Comparison of ENCODE assay signal across 8 mouse cellular contexts in genomic region chr11:58331546-58331945, GRCm38 (mm10). TPM values are rescaled to one million over a fixed set of nuclear protein-coding genes. Genes with fewer than 3 reads are reported as not detected.
A peak's percentile ranks its signal among the peaks of the same experiment; 100 is the strongest.
DNase-seq lines count a peak whose midpoint lies in the region; ATAC-seq and TF ChIP-seq lines count a peak whose summit lies in the region.

No protein-coding gene starts in this region.

- H3K27ac ChIP-seq in heart, adult 2 months: no peak overlapping the region; the same call in 1 of the 2 replicates
- no peak overlapping the region for H3K27ac ChIP-seq in CH12.LX (ENCODE audit: insufficient read depth, low read depth)
- no peak overlapping the region for H3K27ac ChIP-seq in forebrain, embryonic 14.5 days (ENCODE audit: low read depth, low read length)
- H3K27ac ChIP-seq in liver, embryonic 14.5 days: no peak overlapping the region

- no peak for ATAC-seq in forebrain, embryonic 14.5 days
- ATAC-seq in liver, embryonic 14.5 days (ENCODE audit: insufficient read depth): no peak

- peaks cover 4% of the 10 kb centered on the region for H3K9me3 ChIP-seq in CH12.LX (replicated peaks; ENCODE audit: low read length)
- no peaks in the 10 kb centered on the region for H3K9me3 ChIP-seq in forebrain, embryonic 14.5 days (replicated peaks; ENCODE audit: control insufficient read depth, low read length)
- no peaks in the 10 kb centered on the region for H3K9me3 ChIP-seq in liver, embryonic 14.5 days (ENCODE audit: control insufficient read depth, low read length)

- H3K36me3 ChIP-seq in heart, adult 2 months (ENCODE audit: control insufficient read depth, insufficient read depth, low read length): peaks cover 8% of the 10 kb centered on the region; the same call in 1 of the 2 replicates
- H3K36me3 ChIP-seq in CH12.LX (replicated peaks in 1 of 2; ENCODE audit: control insufficient read depth in 1 of 2, insufficient read depth in 1 of 2, low read length in 1 of 2): peaks cover 36 to 62% of the 10 kb centered on the region in 2 experiments
- H3K36me3 ChIP-seq in forebrain, embryonic 14.5 days (ENCODE audit: control insufficient read depth, insufficient read depth, low read length): peaks cover 37% of the 10 kb centered on the region
- H3K36me3 ChIP-seq in liver, embryonic 14.5 days (replicated peaks; ENCODE audit: control insufficient read depth, insufficient read depth, low read depth): peaks cover 19% of the 10 kb centered on the region

- peaks cover 9% of the 10 kb centered on the region for H3K4me1 ChIP-seq in heart, adult 2 months (ENCODE audit: control insufficient read depth, insufficient read depth, low read length)
- peaks cover 14 to 43% of the 10 kb centered on the region in 2 experiments for H3K4me1 ChIP-seq in CH12.LX (ENCODE audit: control insufficient read depth in 1 of 2, insufficient read depth in 2 of 2)
- H3K4me1 ChIP-seq in forebrain, embryonic 14.5 days (ENCODE audit: control insufficient read depth, insufficient read depth, low read length): peaks cover 23% of the 10 kb centered on the region
- peaks cover 22 to 24% of the 10 kb centered on the region in 2 experiments for H3K4me1 ChIP-seq in liver, embryonic 14.5 days (replicated peaks; ENCODE audit: control insufficient read depth in 2 of 2, insufficient read depth in 2 of 2, low read length in 1 of 2)

- intact Hi-C loops in heart, adult 2 months (cut with DNase I): no loop called here
- intact Hi-C loops in heart, postnatal 25 days (cut with DNase I): no loop called here
- intact Hi-C loops in gastrocnemius, postnatal 36 days (cut with DNase I): no loop called here

- H3K4me2 ChIP-seq in CH12.LX (ENCODE audit: insufficient read depth, low read depth, poor library complexity, severe bottlenecking): peak overlapping the region; percentile 85
- peak overlapping the region; percentile 90 for H3K4me2 ChIP-seq in forebrain, embryonic 14.5 days (ENCODE audit: low read length)
- H3K4me2 ChIP-seq in liver, embryonic 14.5 days (ENCODE audit: low read depth): peak overlapping the region; percentile 78

- no peak for TF ChIP-seq RAD21 in CH12.LX (IDR thresholded peaks at IDR 0.05; ENCODE audit: low read depth, low read length)

- no peak for DNase-seq in heart, adult 2 months
- DNase-seq in heart, postnatal 25 days (ENCODE audit: low spot score): no peak
- DNase-seq in CH12.LX (ENCODE audit: extremely low read depth): no peak
- DNase-seq in forebrain, embryonic 14.5 days (ENCODE audit: low spot score): no peak
- no peak for DNase-seq in liver, embryonic 14.5 days (ENCODE audit: low read depth in 3 of 3, low spot score in 3 of 3)
- no peak for DNase-seq in adipocyte (ENCODE audit: low spot score)
- DNase-seq in gastrocnemius, postnatal 25 days: no peak
- DNase-seq in gastrocnemius, postnatal 36 days: no peak

- in situ Hi-C loops in CH12.LX (cut with MboI; ENCODE audit: low pct_ligation_motif_present, low pct_unique_long_range_greater_than_20kb, low sequenced_read_pairs): loop anchor here (25.0 kb wide), 1 partner anchor 819 kb away; the partner anchor contains the start of genes Fam114a2 and Mfap3

- peaks cover 3% of the 10 kb centered on the region; the same call in 1 of the 2 replicates for H3K79me2 ChIP-seq in heart, adult 2 months (replicated peaks; ENCODE audit: control insufficient read depth, insufficient read depth, low read length)
- H3K79me2 ChIP-seq in CH12.LX (replicated peaks; ENCODE audit: control insufficient read depth, extremely low read depth, insufficient read depth, poor library complexity, severe bottlenecking): peaks cover 55% of the 10 kb centered on the region

- H3K9ac ChIP-seq in heart, adult 2 months (ENCODE audit: low read depth, low read length): no peak overlapping the region
- peak overlapping the region; percentile 96 for H3K9ac ChIP-seq in CH12.LX (ENCODE audit: insufficient read depth, low read depth)
- peak overlapping the region; percentile 77 for H3K9ac ChIP-seq in forebrain, embryonic 14.5 days (ENCODE audit: low read length)
- peak overlapping the region; percentile 95 for H3K9ac ChIP-seq in liver, embryonic 14.5 days (replicated peaks)

- no peak for TF ChIP-seq CTCF in heart, adult 2 months (IDR thresholded peaks at IDR 0.05)
- no peak for TF ChIP-seq CTCF in CH12.LX (conservative IDR thresholded peaks at IDR 0.05 in 1 of 2, IDR thresholded peaks at IDR 0.05 in 1 of 2; ENCODE audit: low read depth in 2 of 2, low read length in 2 of 2)
- TF ChIP-seq CTCF in liver, embryonic 14.5 days (IDR thresholded peaks at IDR 0.05; ENCODE audit: low read depth): no peak

- no peak for TF ChIP-seq EP300 in heart, adult 2 months (IDR thresholded peaks at IDR 0.05; ENCODE audit: insufficient read depth, low read depth, low read length)
- no peak for TF ChIP-seq EP300 in CH12.LX (IDR thresholded peaks at IDR 0.05; ENCODE audit: low read length)
- no peak for TF ChIP-seq EP300 in liver, embryonic 14.5 days (IDR thresholded peaks at IDR 0.05; ENCODE audit: low read depth)

- H3K4me3 ChIP-seq in heart, adult 2 months: peak overlapping the region; percentile 75; the same call in 1 of the 2 replicates
- H3K4me3 ChIP-seq in CH12.LX (replicated peaks in 1 of 3; ENCODE audit: low read depth in 2 of 3, low read length in 2 of 3, poor library complexity in 1 of 3): peak overlapping the region; percentile 84 to 100 (median 95)
- peak overlapping the region; percentile 86 for H3K4me3 ChIP-seq in forebrain, embryonic 14.5 days (ENCODE audit: low read depth, low read length)
- H3K4me3 ChIP-seq in liver, embryonic 14.5 days (ENCODE audit: insufficient read depth in 1 of 2, low read depth in 2 of 2, low read length in 2 of 2): peak overlapping the region; percentile 92 to 96

- WGBS in heart, adult 2 months: 77% methylated on average over 6 of the region's 6 CpGs
- WGBS in forebrain, embryonic 14.5 days: 91% methylated on average over 6 of the region's 6 CpGs
- WGBS in liver, embryonic 14.5 days (ENCODE audit: insufficient replicate concordance): 79% methylated on average over 6 of the region's 6 CpGs

- no peaks in the 10 kb centered on the region; the same call in 1 of the 2 replicates for H3K27me3 ChIP-seq in heart, adult 2 months (ENCODE audit: control insufficient read depth, insufficient read depth, low read length)
- H3K27me3 ChIP-seq in CH12.LX (replicated peaks): no peaks in the 10 kb centered on the region
- H3K27me3 ChIP-seq in forebrain, embryonic 14.5 days (replicated peaks; ENCODE audit: control insufficient read depth, insufficient read depth, low read length): no peaks in the 10 kb centered on the region
- no peaks in the 10 kb centered on the region for H3K27me3 ChIP-seq in liver, embryonic 14.5 days (ENCODE audit: control insufficient read depth, insufficient read depth, low read length)

- no peak for TF ChIP-seq POLR2A in heart, adult 2 months (IDR thresholded peaks at IDR 0.05; ENCODE audit: insufficient read depth, low read depth, low read length)
- TF ChIP-seq POLR2A in CH12.LX (IDR thresholded peaks at IDR 0.05; ENCODE audit: low read depth, low read length): no peak

- dilution Hi-C loops in CH12.LX (cut with MboI; ENCODE audit: extremely low pct_ligation_motif_present, extremely low pct_unique_long_range_greater_than_20kb, low sequenced_read_pairs): no loop called here

RNA-seq across cellular contexts. Expression of gene Sh3bp5l, which starts 1.0 kb away (rescaled TPM):
- total RNA-seq in heart, adult 2 months (2021): 10 to 100 TPM; 28.4 to 33.9 TPM
- 22.8 and 30.4 TPM in 2 replicates for polyA plus RNA-seq in heart, adult 2 months (2012; rRNA removed)
- 10 to 100 TPM; 33.7 to 35.1 TPM for total RNA-seq in heart, postnatal 25 days (2021)
- total RNA-seq in CH12.LX (2012; rRNA removed) (26.1 and 27.7 TPM in 2 replicates), CH12.LX (2014; rRNA removed) (18.1 and 18.6 TPM in 2 replicates)
- polyA plus RNA-seq in CH12.LX (2012; ENCODE audit: insufficient read length, low read depth): 22.2 and 22.8 TPM in 2 replicates
- 29.5 and 43.3 TPM in 2 replicates for polyA plus RNA-seq in forebrain, embryonic 14.5 days (2014; fragmentation: Nextera tagmentation; extraction: Ambion mirVana)
- polyA plus RNA-seq in liver, embryonic 14.5 days (2012; rRNA removed): 9.0 and 9.1 TPM in 2 replicates
- 9.1 and 12.4 TPM in 2 replicates for polyA plus RNA-seq in liver, embryonic 14.5 days (2014; fragmentation: Nextera tagmentation; extraction: Ambion mirVana)
- 10 to 100 TPM; 22.8 to 27.5 TPM for total RNA-seq in gastrocnemius, postnatal 25 days (2021)
- 10 to 100 TPM; 26.1 to 27.9 TPM for total RNA-seq in gastrocnemius, postnatal 36 days (2021)

RNA-seq across cellular contexts. Expression of gene Zfp672, which starts 1.4 kb away (rescaled TPM):
- total RNA-seq in heart, adult 2 months (2021): 10 to 100 TPM; 41.9 to 48.7 TPM
- polyA plus RNA-seq in heart, adult 2 months (2012; rRNA removed): 33.8 and 38.4 TPM in 2 replicates
- total RNA-seq in heart, postnatal 25 days (2021): 10 to 100 TPM; 42.9 to 43.5 TPM
- total RNA-seq in CH12.LX (2012; rRNA removed): 34.9 and 43.7 TPM in 2 replicates
- 38.8 and 40.5 TPM in 2 replicates for total RNA-seq in CH12.LX (2014; rRNA removed)
- 27.4 and 31.2 TPM in 2 replicates for polyA plus RNA-seq in CH12.LX (2012; ENCODE audit: insufficient read length, low read depth)
- 38.8 and 45.4 TPM in 2 replicates for polyA plus RNA-seq in forebrain, embryonic 14.5 days (2014; fragmentation: Nextera tagmentation; extraction: Ambion mirVana)
- 20.3 and 22.2 TPM in 2 replicates for polyA plus RNA-seq in liver, embryonic 14.5 days (2012; rRNA removed)
- polyA plus RNA-seq in liver, embryonic 14.5 days (2014; fragmentation: Nextera tagmentation; extraction: Ambion mirVana): 39.1 and 48.6 TPM in 2 replicates
- 10 to 100 TPM; 37.7 to 40.6 TPM for total RNA-seq in gastrocnemius, postnatal 25 days (2021)
- total RNA-seq in gastrocnemius, postnatal 36 days (2021): 10 to 100 TPM; 36.7 to 41.7 TPM

RNA-seq across cellular contexts. Expression of gene Zfp692, which starts 24.7 kb away (rescaled TPM):
- total RNA-seq in heart, adult 2 months (2021): 1 to 10 TPM; 3.1 to 4.4 TPM
- polyA plus RNA-seq in heart, adult 2 months (2012; rRNA removed): 9.8 and 11.3 TPM in 2 replicates
- total RNA-seq in heart, postnatal 25 days (2021): 1 to 10 TPM; 3.7 to 4.1 TPM
- total RNA-seq in CH12.LX (2012; rRNA removed): 14.7 and 18.7 TPM in 2 replicates
- total RNA-seq in CH12.LX (2014; rRNA removed): 13.1 and 14.2 TPM in 2 replicates
- 17.6 and 17.7 TPM in 2 replicates for polyA plus RNA-seq in CH12.LX (2012; ENCODE audit: insufficient read length, low read depth)
- 13.1 and 14.2 TPM in 2 replicates for polyA plus RNA-seq in forebrain, embryonic 14.5 days (2014; fragmentation: Nextera tagmentation; extraction: Ambion mirVana)
- polyA plus RNA-seq in liver, embryonic 14.5 days (2012; rRNA removed): 18.7 and 19.8 TPM in 2 replicates
- 5.0 and 6.7 TPM in 2 replicates for polyA plus RNA-seq in liver, embryonic 14.5 days (2014; fragmentation: Nextera tagmentation; extraction: Ambion mirVana)
- total RNA-seq in gastrocnemius, postnatal 25 days (2021): 1 to 10 TPM; 2.7 to 4.3 TPM
- 1 to 10 TPM; 3.4 to 4.0 TPM for total RNA-seq in gastrocnemius, postnatal 36 days (2021)

RNA-seq across cellular contexts. Expression of gene Lypd8, which starts 47.3 kb away (rescaled TPM):
- total RNA-seq in heart, adult 2 months (2021): not detected
- polyA plus RNA-seq in heart, adult 2 months (2012; rRNA removed): 0.56 and 0.62 TPM in 2 replicates
- total RNA-seq in heart, postnatal 25 days (2021): under 1 TPM in 1 of 2 experiments, not detected in 1; 0.31 TPM
- total RNA-seq in CH12.LX (2012; rRNA removed): not detected in 2 replicates
- not detected in 2 replicates for total RNA-seq in CH12.LX (2014; rRNA removed)
- polyA plus RNA-seq in CH12.LX (2012; ENCODE audit: insufficient read length, low read depth): not detected in 2 replicates
- polyA plus RNA-seq in forebrain, embryonic 14.5 days (2014; fragmentation: Nextera tagmentation; extraction: Ambion mirVana): 0.22 TPM in 1 of 2 replicates, not detected in the other
- polyA plus RNA-seq in liver, embryonic 14.5 days (2012; rRNA removed): 0.09 and 0.17 TPM in 2 replicates
- polyA plus RNA-seq in liver, embryonic 14.5 days (2014; fragmentation: Nextera tagmentation; extraction: Ambion mirVana): not detected in 2 replicates
- total RNA-seq in gastrocnemius, postnatal 25 days (2021): not detected
- not detected for total RNA-seq in gastrocnemius, postnatal 36 days (2021)

RNA-seq across cellular contexts. Expression of gene 4930438A08Rik, which starts 56.9 kb away (rescaled TPM):
- total RNA-seq in heart, adult 2 months (2021): not detected
- polyA plus RNA-seq in heart, adult 2 months (2012; rRNA removed): not detected in 2 replicates
- total RNA-seq in heart, postnatal 25 days (2021): not detected
- total RNA-seq in CH12.LX (2012; rRNA removed): not detected in 2 replicates
- total RNA-seq in CH12.LX (2014; rRNA removed): not detected in 2 replicates
- not detected in 2 replicates for polyA plus RNA-seq in CH12.LX (2012; ENCODE audit: insufficient read length, low read depth)
- not detected in 2 replicates for polyA plus RNA-seq in forebrain, embryonic 14.5 days (2014; fragmentation: Nextera tagmentation; extraction: Ambion mirVana)
- polyA plus RNA-seq in liver, embryonic 14.5 days (2012; rRNA removed): 0.61 and 0.78 TPM in 2 replicates
- 0.99 and 1.0 TPM in 2 replicates for polyA plus RNA-seq in liver, embryonic 14.5 days (2014; fragmentation: Nextera tagmentation; extraction: Ambion mirVana)
- total RNA-seq in gastrocnemius, postnatal 25 days (2021): not detected
- not detected for total RNA-seq in gastrocnemius, postnatal 36 days (2021)
